Mouse (Mus musculus) cerebellum, adult 2 months (tissue): ENCODE measurements around the gene Smarce1.

Experiments
- CTCF ChIP-seq: fragments of 200-500 bp; IDR thresholded peaks from 2 replicates; pipeline ENCODE4 v1.5.1; 2011; ENCODE audit warnings: low read depth, mild to moderate bottlenecking, control low read depth, low read length, moderate library complexity, borderline replicate concordance; ENCODE audit not compliant: insufficient read depth
- POLR2A ChIP-seq: fragments of 200-500 bp; IDR thresholded peaks from 2 replicates; pipeline ENCODE4 v1.6.1; 2011; ENCODE audit warnings: low read length, control low read depth, borderline replicate concordance; ENCODE audit not compliant: insufficient read depth

DNA sequence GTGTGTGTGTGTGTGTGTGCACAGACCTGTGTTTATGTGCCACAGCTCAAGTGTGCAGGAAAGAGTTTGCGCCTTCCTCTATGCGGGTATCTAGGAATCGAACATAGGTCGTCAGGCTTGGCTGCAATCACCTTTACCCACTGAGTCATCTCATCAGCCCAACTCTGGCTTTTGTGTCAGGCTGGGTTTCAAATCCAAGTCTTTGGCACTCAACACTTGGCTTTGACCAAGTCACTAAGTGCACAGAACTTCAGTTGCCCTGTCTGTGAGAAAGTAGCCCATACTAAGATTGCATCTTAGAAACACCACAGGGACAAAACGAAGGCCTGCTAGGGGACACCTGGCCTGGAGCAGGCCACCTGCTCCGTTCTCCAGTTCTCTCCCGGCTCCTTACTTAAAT, 63.2 kb downstream of the Smarce1 start:
- TF ChIP-seq CTCF = no peak
- no peak for TF ChIP-seq POLR2A
